Mouse (Mus musculus) forebrain, embryonic 11.5 days (tissue): ENCODE data around the gene Gpr171. TPM values are rescaled to one million over a fixed set of nuclear protein-coding genes. Genes with fewer than 3 reads are reported as not detected.
"Not testable (repeated sequence)": the region's sequence is repeated elsewhere in the genome, so short reads cannot be mapped to it uniquely, and the experiment has no call there.

Experiments
- ATAC-seq: fragments of 200-750 bp; cut with Nextera tagmentation; replicated peaks from 2 replicates; pipeline ENCODE4 v1.8.0; 2017; ENCODE audit warnings: moderate TSS enrichment; ENCODE audit not compliant: low FRiP score
- DNase-seq: peaks from one replicate; pipeline ENCODE4 v3.0.0-alpha.2; 2017; ENCODE audit warnings: low spot score
- H3K27ac ChIP-seq: fragments of 300-500 bp; sonication (generic); 2 replicates; pipeline ENCODE4 v1.5.1; 2014; ENCODE audit warnings: low read depth, low read length
- H3K27me3 ChIP-seq: fragments of 300-500 bp; sonication (generic); 2 replicates; pipeline ENCODE4 v1.6.1; 2014; ENCODE audit warnings: mild to moderate bottlenecking, low read length, mixed read lengths; ENCODE audit not compliant: control insufficient read depth, insufficient read depth
- H3K36me3 ChIP-seq: fragments of 300-500 bp; sonication (generic); 2 replicates; pipeline ENCODE4 v1.6.1; 2014; ENCODE audit warnings: mild to moderate bottlenecking, low read length, moderate library complexity, mixed read lengths; ENCODE audit not compliant: control insufficient read depth, insufficient read depth
- H3K4me1 ChIP-seq: fragments of 300-500 bp; sonication (generic); replicated peaks from 2 replicates; pipeline ENCODE4 v1.6.1; 2014; ENCODE audit warnings: low read length, mixed read lengths; ENCODE audit not compliant: control insufficient read depth, insufficient read depth
- H3K4me2 ChIP-seq: fragments of 300-500 bp; sonication (generic); 2 replicates; pipeline ENCODE4 v1.6.1; 2014; ENCODE audit warnings: low read depth, mild to moderate bottlenecking, low read length, moderate library complexity, mixed read lengths; ENCODE audit not compliant: severe bottlenecking
- H3K4me3 ChIP-seq: fragments of 300-500 bp; sonication (generic); 2 replicates; pipeline ENCODE4 v1.5.1; 2014; ENCODE audit warnings: low read depth, low read length
- H3K9ac ChIP-seq: fragments of 300-500 bp; sonication (generic); 2 replicates; pipeline ENCODE4 v1.6.1; 2014; ENCODE audit warnings: low read length
- H3K9me3 ChIP-seq: fragments of 300-500 bp; sonication (generic); 2 replicates; pipeline ENCODE4 v1.6.1; 2016; ENCODE audit warnings: low read length, mixed read lengths; ENCODE audit not compliant: control insufficient read depth
- WGBS: fragments of 180-500 bp; shearing (Covaris S2); extraction: QIAGEN DNeasy Blood & Tissue Kit; methylation state at CpG from one replicate; pipeline ENCODE4 v1.1.7; 2014; 5-methylcytosine and 5-hydroxymethylcytosine counted together
- polyA plus RNA-seq: library from polyadenylated mRNA; unstranded; fragments of >200 nt; fragmentation: Nextera tagmentation; extraction: Ambion mirVana; gene quantifications from 2 replicates; pipeline ENCODE4 v1.2.1, GENCODE M21; 2014

Gene Gpr171
- polyA plus RNA-seq, 1 experiment from 2014 or later: 1.7 TPM

GRCm38 (mm10) chr3:59125783-59126555 lies 24.3 kb upstream of the Gpr171 start:
- H3K4me2 ChIP-seq: no peak overlapping the region
- H3K9ac ChIP-seq: no peak overlapping the region
- ATAC-seq (no peak), DNase-seq (no peak)
- H3K27ac ChIP-seq: no peak overlapping the region
- 75% methylated on average over 7 of the region's 7 CpGs for WGBS
- no peaks in the 10 kb centered on the region for H3K9me3 ChIP-seq
- H3K4me3 ChIP-seq: no peak overlapping the region
- no peaks in the 10 kb centered on the region for H3K36me3 ChIP-seq
- no peaks in the 10 kb centered on the region for H3K4me1 ChIP-seq
- no peaks in the 10 kb centered on the region for H3K27me3 ChIP-seq

GRCm38 (mm10) chr3:59125022-59125421 lies 23.4 kb upstream of the Gpr171 start:
- ATAC-seq: no peak
- no peaks in the 10 kb centered on the region for H3K4me1 ChIP-seq
- H3K9me3 ChIP-seq: no peaks in the 10 kb centered on the region
- H3K9ac ChIP-seq: no peak overlapping the region
- 67% methylated on average over 5 of the region's 5 CpGs for WGBS
- H3K27me3 ChIP-seq: no peaks in the 10 kb centered on the region
- H3K4me3 ChIP-seq: no peak overlapping the region
- H3K27ac ChIP-seq: no peak overlapping the region
- H3K4me2 ChIP-seq: no peak overlapping the region
- no peaks in the 10 kb centered on the region for H3K36me3 ChIP-seq
- DNase-seq: no peak

GRCm38 (mm10) chr3:59121780-59122449 lies 20.3 kb upstream of the Gpr171 start:
- ATAC-seq: no peak
- H3K36me3 ChIP-seq: no peaks in the 10 kb centered on the region
- no peaks in the 10 kb centered on the region for H3K4me1 ChIP-seq
- no peak overlapping the region for H3K4me2 ChIP-seq
- no peak overlapping the region for H3K27ac ChIP-seq
- H3K9ac ChIP-seq: no peak overlapping the region
- 68% methylated on average over 7 of the region's 7 CpGs for WGBS
- H3K9me3 ChIP-seq: no peaks in the 10 kb centered on the region
- H3K4me3 ChIP-seq: no peak overlapping the region
- no peaks in the 10 kb centered on the region for H3K27me3 ChIP-seq
- DNase-seq: no peak

- Histone ChIP-seq H3K27me3 (no peaks in the 10 kb centered on the region), H3K4me3 (no peak overlapping the region), H3K27ac (no peak overlapping the region), H3K36me3 (no peaks in the 10 kb centered on the region), H3K4me2 (no peak overlapping the region), H3K9me3 (no peaks in the 10 kb centered on the region), H3K4me1 (no peaks in the 10 kb centered on the region), H3K9ac (no peak overlapping the region)
- DNase-seq: no peak
- WGBS: 29% methylated on average over 7 of the region's 7 CpGs
- ATAC-seq: no peak
Observed at GRCm38 (mm10) chr3:59121067-59121730, 19.6 kb upstream of the Gpr171 start.

GRCm38 (mm10) chr3:59113973-59114517 lies 12.4 kb upstream of the Gpr171 start:
- no peak for DNase-seq
- WGBS: 86% methylated on average over 8 of the region's 8 CpGs
- Histone ChIP-seq H3K9me3 (no peaks in the 10 kb centered on the region), H3K4me3 (no peak overlapping the region), H3K36me3 (no peaks in the 10 kb centered on the region), H3K4me1 (no peaks in the 10 kb centered on the region), H3K27ac (no peak overlapping the region), H3K4me2 (no peak overlapping the region), H3K9ac (no peak overlapping the region), H3K27me3 (no peaks in the 10 kb centered on the region)
- no peak for ATAC-seq

- not testable (repeated sequence) for H3K36me3 ChIP-seq, DNase-seq, H3K27me3 ChIP-seq
Observed at GRCm38 (mm10) chr3:59113291-59113690, 11.7 kb upstream of the Gpr171 start.

GRCm38 (mm10) chr3:59111944-59112343 lies 10.3 kb upstream of the Gpr171 start:
- Histone ChIP-seq H3K4me3 (no peak overlapping the region), H3K4me2 (no peak overlapping the region), H3K4me1 (no peaks in the 10 kb centered on the region), H3K36me3 (no peaks in the 10 kb centered on the region), H3K9ac (no peak overlapping the region), H3K9me3 (no peaks in the 10 kb centered on the region), H3K27me3 (no peaks in the 10 kb centered on the region), H3K27ac (no peak overlapping the region)
- DNase-seq (no peak), ATAC-seq (no peak)
- WGBS: 81% methylated on average over 3 of the region's 3 CpGs

More at GRCm38 (mm10) chr3:59113291-59113690, 11.7 kb upstream of the Gpr171 start:
- H3K4me3 ChIP-seq, ATAC-seq, H3K4me1 ChIP-seq, H3K9ac ChIP-seq, H3K27ac ChIP-seq, H3K4me2 ChIP-seq, H3K9me3 ChIP-seq: not testable (repeated sequence)
- WGBS: 91% methylated on average over 4 of the region's 4 CpGs

- not testable (repeated sequence) for H3K27ac ChIP-seq, H3K4me1 ChIP-seq, H3K9ac ChIP-seq, H3K4me3 ChIP-seq, H3K36me3 ChIP-seq, H3K9me3 ChIP-seq, H3K4me2 ChIP-seq, H3K27me3 ChIP-seq, ATAC-seq, DNase-seq
- 85% methylated on average over 3 of the region's 3 CpGs for WGBS
Observed at GRCm38 (mm10) chr3:59109834-59110233, 8.2 kb upstream of the Gpr171 start.
